Mouse (Mus musculus) forebrain, embryonic 14.5 days (tissue): ENCODE data around the gene Arntl2. TPM values are rescaled to one million over a fixed set of nuclear protein-coding genes. Genes with fewer than 3 reads are reported as not detected.
A peak's percentile ranks its signal among the peaks of the same experiment; 100 is the strongest.

Source experiments
- ATAC-seq: fragments of 200-750 bp; cut with Nextera tagmentation; 2 replicates; pipeline ENCODE4 v1.8.0; 2017; ENCODE audit warnings: mild to moderate bottlenecking, moderate library complexity
- DNase-seq: peaks from one replicate; pipeline ENCODE4 v3.0.0-alpha.2; 2015; ENCODE audit warnings: low spot score
- H3K27ac ChIP-seq: fragments of 300-500 bp; sonication (generic); 2 replicates; pipeline ENCODE4 v1.5.1; 2014; ENCODE audit warnings: low read depth, mild to moderate bottlenecking, control low read depth, low read length, moderate library complexity
- H3K27me3 ChIP-seq: fragments of 300-500 bp; sonication (generic); replicated peaks from 2 replicates; pipeline ENCODE4 v1.6.1; 2014; ENCODE audit warnings: low read length, control low read depth, mixed read lengths; ENCODE audit not compliant: control insufficient read depth, insufficient read depth
- H3K36me3 ChIP-seq: fragments of 300-500 bp; sonication (generic); 2 replicates; pipeline ENCODE4 v1.6.1; 2014; ENCODE audit warnings: low read length, control low read depth; ENCODE audit not compliant: control insufficient read depth, insufficient read depth
- H3K4me1 ChIP-seq: fragments of 300-500 bp; sonication (generic); 2 replicates; pipeline ENCODE4 v1.6.1; 2014; ENCODE audit warnings: antibody characterized with exemption, low read length, control low read depth; ENCODE audit not compliant: control insufficient read depth, insufficient read depth
- H3K4me2 ChIP-seq: fragments of 300-500 bp; sonication (generic); 2 replicates; pipeline ENCODE4 v1.6.1; 2014; ENCODE audit warnings: mild to moderate bottlenecking, control low read depth, low read length
- H3K4me3 ChIP-seq: fragments of 300-500 bp; sonication (generic); 2 replicates; pipeline ENCODE4 v1.5.1; 2014; ENCODE audit warnings: low read depth, low read length, control low read depth
- H3K9ac ChIP-seq: fragments of 300-500 bp; sonication (generic); 2 replicates; pipeline ENCODE4 v1.6.1; 2014; ENCODE audit warnings: mild to moderate bottlenecking, low read length, control low read depth, moderate library complexity
- H3K9me3 ChIP-seq: fragments of 300-500 bp; sonication (generic); replicated peaks from 2 replicates; pipeline ENCODE4 v1.6.1; 2016; ENCODE audit warnings: low read length, control low read depth, mixed read lengths; ENCODE audit not compliant: control insufficient read depth
- WGBS: fragments of 180-500 bp; shearing (Covaris S2); extraction: QIAGEN DNeasy Blood & Tissue Kit; methylation state at CpG from one replicate; pipeline ENCODE4 v1.1.7; 2014; 5-methylcytosine and 5-hydroxymethylcytosine counted together
- polyA plus RNA-seq: library from polyadenylated mRNA; unstranded; fragments of >200 nt; fragmentation: Nextera tagmentation; extraction: Ambion mirVana; gene quantifications from 2 replicates; pipeline ENCODE4 v1.2.1, GENCODE M21; 2014

Arntl2 gene
- polyA plus RNA-seq, 1 experiment from 2014 or later = 1.0 TPM

- no peak overlapping the region for H3K27ac ChIP-seq
- no peaks in the 10 kb centered on the region for H3K36me3 ChIP-seq
- ATAC-seq (no peak), DNase-seq (no peak)
- H3K4me1 ChIP-seq = no peaks in the 10 kb centered on the region
- WGBS = 92% methylated on average over 5 of the region's 5 CpGs
- no peak overlapping the region for H3K4me3 ChIP-seq
- H3K4me2 ChIP-seq = no peak overlapping the region
- H3K9ac ChIP-seq = no peak overlapping the region
- H3K9me3 ChIP-seq = no peaks in the 10 kb centered on the region
- no peaks in the 10 kb centered on the region for H3K27me3 ChIP-seq
Observed at GRCm38 (mm10) chr6:146813007-146813406, 17.2 kb downstream of the Arntl2 start.

GRCm38 (mm10) chr6:146820177-146820965, 24.5 kb downstream of the Arntl2 start:
- Histone ChIP-seq H3K4me3 (no peak overlapping the region), H3K9me3 (no peaks in the 10 kb centered on the region), H3K36me3 (no peaks in the 10 kb centered on the region), H3K27ac (no peak overlapping the region), H3K9ac (no peak overlapping the region), H3K27me3 (no peaks in the 10 kb centered on the region), H3K4me2 (no peak overlapping the region), H3K4me1 (no peaks in the 10 kb centered on the region)
- 88% methylated on average over 29 of the region's 29 CpGs for WGBS
- ATAC-seq (no peak), DNase-seq (no peak)

DNA sequence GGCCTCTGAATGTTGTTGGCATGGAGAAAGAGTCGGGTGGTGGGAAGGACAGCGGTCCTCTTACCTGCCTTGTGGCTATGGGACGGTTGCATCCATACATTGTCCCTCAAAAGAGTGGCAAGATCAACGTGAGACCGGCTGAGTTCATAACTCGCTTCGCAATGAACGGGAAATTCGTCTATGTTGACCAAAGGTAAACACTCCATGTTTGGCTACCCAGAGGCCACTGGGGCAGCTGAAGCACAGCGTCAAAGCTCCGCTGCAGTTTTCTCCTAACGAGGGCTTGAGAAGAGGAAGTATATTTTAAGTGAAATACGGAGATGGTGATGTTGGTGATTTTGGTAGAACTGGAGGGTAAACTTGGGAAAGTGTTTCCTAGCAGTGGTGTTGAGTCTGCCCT, 26.1 kb downstream of the Arntl2 start:
- no peak overlapping the region for H3K4me2 ChIP-seq
- no peaks in the 10 kb centered on the region for H3K4me1 ChIP-seq
- no peak overlapping the region for H3K9ac ChIP-seq
- DNase-seq = no peak
- no peaks in the 10 kb centered on the region for H3K9me3 ChIP-seq
- ATAC-seq = no peak
- H3K27me3 ChIP-seq = no peaks in the 10 kb centered on the region
- H3K27ac ChIP-seq = no peak overlapping the region
- no peaks in the 10 kb centered on the region for H3K36me3 ChIP-seq
- 94% methylated on average over 13 of the region's 13 CpGs for WGBS
- no peak overlapping the region for H3K4me3 ChIP-seq

DNA sequence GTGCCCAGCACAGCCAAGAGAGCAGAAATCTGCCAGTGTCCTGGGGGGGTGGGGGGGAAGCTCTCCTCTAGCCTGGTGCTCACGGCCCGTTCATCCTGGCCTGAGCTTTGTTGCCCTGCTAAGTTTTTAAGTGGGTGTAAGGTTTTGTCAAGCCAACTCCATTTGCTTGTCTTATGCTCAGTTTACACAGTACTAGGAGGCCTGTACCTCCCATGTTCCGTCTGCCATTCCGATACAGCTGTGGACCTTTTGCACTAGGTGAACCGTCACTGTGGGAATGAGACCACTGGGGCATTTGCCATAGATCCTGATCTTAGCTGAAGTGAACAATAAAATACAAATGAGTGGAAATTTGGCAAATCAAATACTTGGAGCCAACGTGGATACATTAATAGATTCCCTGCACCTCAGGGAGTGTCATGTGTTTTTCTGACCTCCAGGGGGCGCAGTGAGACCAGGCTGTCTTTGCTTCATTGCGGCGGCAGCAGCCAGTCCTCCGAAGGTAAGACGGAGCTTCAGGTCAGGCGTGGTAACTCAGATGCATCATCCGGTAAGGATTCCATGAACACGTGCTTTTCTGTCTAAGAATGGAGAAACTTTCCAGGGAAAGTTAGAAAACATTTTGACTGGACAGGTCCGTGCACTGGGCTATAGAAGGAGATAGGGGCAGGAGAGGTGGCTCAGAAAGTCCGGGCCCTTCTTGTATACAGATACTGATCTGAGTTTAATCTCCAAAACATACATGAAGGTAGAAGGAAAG, 29.1 kb downstream of the Arntl2 start:
- no peak overlapping the region for H3K4me3 ChIP-seq
- no peak overlapping the region for H3K9ac ChIP-seq
- WGBS = 38% methylated on average over 16 of the region's 16 CpGs
- peak; percentile 72 for DNase-seq
- H3K27me3 ChIP-seq = no peaks in the 10 kb centered on the region
- H3K4me1 ChIP-seq = no peaks in the 10 kb centered on the region
- ATAC-seq = peak; percentile 79
- H3K4me2 ChIP-seq = no peak overlapping the region
- H3K9me3 ChIP-seq = no peaks in the 10 kb centered on the region
- no peaks in the 10 kb centered on the region for H3K36me3 ChIP-seq
- H3K27ac ChIP-seq = no peak overlapping the region

- H3K27ac ChIP-seq = no peak overlapping the region
- H3K36me3 ChIP-seq = no peaks in the 10 kb centered on the region
Observed at GRCm38 (mm10) chr6:146825487-146825773, 29.6 kb downstream of the Arntl2 start.

DNA sequence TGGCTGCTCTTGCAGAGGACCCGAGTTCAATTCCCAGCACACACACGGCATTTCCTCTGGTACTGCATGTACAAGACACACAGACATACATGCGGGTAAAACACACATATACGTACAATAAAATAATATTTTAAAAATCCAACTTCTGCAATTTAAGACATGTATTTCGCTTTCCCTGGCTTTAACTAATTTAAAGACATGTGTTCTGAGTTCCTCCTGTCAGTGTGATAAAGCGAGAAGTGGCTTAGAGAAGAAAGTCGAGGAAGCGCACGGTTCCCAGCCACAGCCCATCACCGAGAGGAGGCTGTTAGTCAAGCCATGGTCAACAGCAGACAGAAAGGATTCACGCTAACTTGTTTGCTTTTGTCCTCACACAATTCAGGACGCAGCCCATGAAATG, 35.5 kb downstream of the Arntl2 start:
- H3K27me3 ChIP-seq = no peaks in the 10 kb centered on the region
- H3K4me3 ChIP-seq = no peak overlapping the region
- no peak overlapping the region for H3K9ac ChIP-seq
- ATAC-seq (no peak), DNase-seq (no peak)
- no peaks in the 10 kb centered on the region for H3K9me3 ChIP-seq
- H3K27ac ChIP-seq = no peak overlapping the region
- H3K36me3 ChIP-seq = no peaks in the 10 kb centered on the region
- no peak overlapping the region for H3K4me2 ChIP-seq
- H3K4me1 ChIP-seq = no peaks in the 10 kb centered on the region
- 92% methylated on average over 12 of the region's 12 CpGs for WGBS

More at GRCm38 (mm10) chr6:146825487-146825773, 29.6 kb downstream of the Arntl2 start:
- no peak for DNase-seq
- Histone ChIP-seq H3K27me3 (no peaks in the 10 kb centered on the region), H3K4me3 (no peak overlapping the region), H3K9ac (no peak overlapping the region), H3K4me2 (no peak overlapping the region), H3K4me1 (no peaks in the 10 kb centered on the region), H3K9me3 (no peaks in the 10 kb centered on the region)
- 81% methylated on average over 1 of the region's 1 CpGs for WGBS
- 0 out of 2 replicates have a peak, but pooled peaks have one; percentile 5 for ATAC-seq

GRCm38 (mm10) chr6:146833485-146834314, 37.8 kb downstream of the Arntl2 start:
- no peaks in the 10 kb centered on the region for H3K9me3 ChIP-seq
- ATAC-seq = peak; percentile 72
- no peaks in the 10 kb centered on the region for H3K27me3 ChIP-seq
- no peak overlapping the region for H3K9ac ChIP-seq
- WGBS = 73% methylated on average over 6 of the region's 6 CpGs
- no peaks in the 10 kb centered on the region for H3K36me3 ChIP-seq
- no peak overlapping the region for H3K4me2 ChIP-seq
- peak; percentile 82 for DNase-seq
- no peak overlapping the region for H3K27ac ChIP-seq
- no peak overlapping the region for H3K4me3 ChIP-seq
- H3K4me1 ChIP-seq = no peaks in the 10 kb centered on the region

DNA sequence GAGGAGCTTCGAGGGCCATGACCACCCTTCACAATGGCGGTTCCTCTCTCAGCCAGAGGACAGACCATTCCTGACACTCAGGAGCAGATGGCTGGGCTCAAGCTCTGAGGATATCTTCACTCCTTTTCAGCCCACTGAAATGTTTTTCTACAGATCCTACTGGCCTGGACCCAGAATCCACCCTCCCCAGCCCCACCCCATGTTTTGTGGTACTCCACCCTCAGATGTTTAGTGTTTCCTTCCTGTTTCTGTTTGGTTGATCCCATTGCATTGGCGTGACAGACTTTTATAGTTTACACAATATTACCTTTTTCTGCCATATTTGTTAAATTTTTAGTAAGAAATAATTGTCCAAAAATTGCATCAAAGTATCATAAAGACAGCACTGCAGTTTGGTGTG, 38.5 kb downstream of the Arntl2 start:
- H3K36me3 ChIP-seq = no peaks in the 10 kb centered on the region
- no peak overlapping the region for H3K4me3 ChIP-seq
- WGBS = 89% methylated on average over 3 of the region's 3 CpGs
- ATAC-seq (no peak), DNase-seq (no peak)
- no peaks in the 10 kb centered on the region for H3K4me1 ChIP-seq
- no peak overlapping the region for H3K27ac ChIP-seq
- H3K4me2 ChIP-seq = no peak overlapping the region
- H3K9me3 ChIP-seq = no peaks in the 10 kb centered on the region
- H3K27me3 ChIP-seq = no peaks in the 10 kb centered on the region
- H3K9ac ChIP-seq = no peak overlapping the region
